Mouse (Mus musculus) liver, embryonic 15.5 days (tissue): ENCODE results near the gene Diaph3. TPM values are rescaled to one million over a fixed set of nuclear protein-coding genes. Genes with fewer than 3 reads are reported as not detected.

Experiments
- ATAC-seq: fragments of 200-750 bp; cut with Nextera tagmentation; 2 replicates; pipeline ENCODE4 v1.8.0; 2017; ENCODE audit warnings: moderate number of reproducible peaks, mild to moderate bottlenecking, moderate library complexity; ENCODE audit not compliant: insufficient read depth
- H3K27ac ChIP-seq: fragments of 300-500 bp; sonication (generic); replicated peaks from 2 replicates; pipeline ENCODE4 v1.5.1; 2015; ENCODE audit warnings: mild to moderate bottlenecking, inconsistent platforms
- H3K27me3 ChIP-seq: fragments of 300-500 bp; sonication (generic); 2 replicates; pipeline ENCODE4 v1.6.1; 2015; ENCODE audit warnings: mild to moderate bottlenecking, inconsistent platforms
- H3K36me3 ChIP-seq: fragments of 300-500 bp; sonication (generic); replicated peaks from 2 replicates; pipeline ENCODE4 v1.6.1; 2015; ENCODE audit warnings: moderate library complexity, mild to moderate bottlenecking, inconsistent platforms
- H3K4me1 ChIP-seq: fragments of 300-500 bp; sonication (generic); replicated peaks from 2 replicates; pipeline ENCODE4 v1.6.1; 2015; ENCODE audit warnings: inconsistent platforms
- H3K4me2 ChIP-seq: fragments of 300-500 bp; sonication (generic); 2 replicates; pipeline ENCODE4 v1.6.1; 2015; ENCODE audit warnings: moderate library complexity, mild to moderate bottlenecking, inconsistent platforms
- H3K4me3 ChIP-seq: fragments of 300-500 bp; sonication (generic); replicated peaks from 2 replicates; pipeline ENCODE4 v1.5.1; 2015; ENCODE audit warnings: mild to moderate bottlenecking, inconsistent platforms
- H3K9ac ChIP-seq: fragments of 300-500 bp; sonication (generic); 2 replicates; pipeline ENCODE4 v1.6.1; 2015; ENCODE audit warnings: moderate library complexity, mild to moderate bottlenecking, inconsistent platforms
- H3K9me3 ChIP-seq: fragments of 300-500 bp; sonication (generic); replicated peaks from 2 replicates; pipeline ENCODE4 v1.6.1; 2016; ENCODE audit warnings: inconsistent platforms
- WGBS: fragments of 180-500 bp; shearing (Covaris S2); methylation state at CpG from one replicate; pipeline ENCODE4 v1.1.7; 2015; ENCODE audit warnings: mixed read lengths; ENCODE audit not compliant: insufficient replicate concordance; 5-methylcytosine and 5-hydroxymethylcytosine counted together
- polyA plus RNA-seq: library from polyadenylated mRNA; unstranded; fragments of >200 nt; fragmentation: Nextera tagmentation; extraction: Ambion mirVana; gene quantifications from 2 replicates; pipeline ENCODE4 v1.2.1, GENCODE M21; 2015

The Diaph3 gene
- polyA plus RNA-seq, 1 experiment from 2014 or later: 16.4 TPM

GRCm38 (mm10) chr14:86936424-86936823 is 204.6 kb downstream of the Diaph3 start:
- H3K27ac ChIP-seq: no peak overlapping the region
- H3K9me3 ChIP-seq: no peaks in the 10 kb centered on the region
- no peaks in the 10 kb centered on the region for H3K36me3 ChIP-seq
- WGBS: 72% methylated on average over 3 of the region's 3 CpGs
- H3K4me1 ChIP-seq: no peaks in the 10 kb centered on the region
- no peak for ATAC-seq
- H3K9ac ChIP-seq: no peak overlapping the region
- no peak overlapping the region for H3K4me2 ChIP-seq
- H3K4me3 ChIP-seq: no peak overlapping the region
- no peaks in the 10 kb centered on the region for H3K27me3 ChIP-seq

GRCm38 (mm10) chr14:86930763-86931162 is 210.3 kb downstream of the Diaph3 start:
- WGBS: 84% methylated on average over 4 of the region's 4 CpGs
- ATAC-seq: no peak
- no peaks in the 10 kb centered on the region for H3K4me1 ChIP-seq

GRCm38 (mm10) chr14:86926827-86927226 is 214.2 kb downstream of the Diaph3 start:
- Histone ChIP-seq H3K4me3 (no peak overlapping the region), H3K27me3 (no peaks in the 10 kb centered on the region), H3K4me1 (no peaks in the 10 kb centered on the region), H3K9me3 (no peaks in the 10 kb centered on the region), H3K9ac (no peak overlapping the region), H3K36me3 (no peaks in the 10 kb centered on the region), H3K4me2 (no peak overlapping the region), H3K27ac (no peak overlapping the region)
- no peak for ATAC-seq
- WGBS: 91% methylated on average over 7 of the region's 7 CpGs

More at GRCm38 (mm10) chr14:86930763-86931162, 210.3 kb downstream of the Diaph3 start:
- no peak overlapping the region for H3K4me2 ChIP-seq
- H3K9me3 ChIP-seq: no peaks in the 10 kb centered on the region
- H3K4me3 ChIP-seq: no peak overlapping the region
- H3K9ac ChIP-seq: no peak overlapping the region
- no peak overlapping the region for H3K27ac ChIP-seq
- H3K36me3 ChIP-seq: no peaks in the 10 kb centered on the region
- no peaks in the 10 kb centered on the region for H3K27me3 ChIP-seq

GRCm38 (mm10) chr14:86898898-86899297 is 242.1 kb downstream of the Diaph3 start:
- Histone ChIP-seq H3K4me2 (no peak overlapping the region), H3K27ac (no peak overlapping the region), H3K27me3 (no peaks in the 10 kb centered on the region), H3K36me3 (peaks cover 21% of the 10 kb centered on the region), H3K9ac (no peak overlapping the region), H3K4me1 (no peaks in the 10 kb centered on the region), H3K4me3 (no peak overlapping the region), H3K9me3 (no peaks in the 10 kb centered on the region)
- no peak for ATAC-seq

- no peaks in the 10 kb centered on the region for H3K27me3 ChIP-seq
- no peak overlapping the region for H3K4me3 ChIP-seq
- peaks cover 15% of the 10 kb centered on the region; the same call in 1 of the 2 replicates for H3K36me3 ChIP-seq
- H3K27ac ChIP-seq: no peak overlapping the region
- WGBS: 68% methylated on average over 3 of the region's 3 CpGs
- no peaks in the 10 kb centered on the region for H3K9me3 ChIP-seq
- no peak for ATAC-seq
- H3K9ac ChIP-seq: no peak overlapping the region
- H3K4me2 ChIP-seq: no peak overlapping the region
- no peaks in the 10 kb centered on the region for H3K4me1 ChIP-seq
Measured at GRCm38 (mm10) chr14:86889070-86889804, 251.8 kb downstream of the Diaph3 start.

- Histone ChIP-seq H3K4me1 (no peaks in the 10 kb centered on the region), H3K9me3 (no peaks in the 10 kb centered on the region), H3K9ac (no peak overlapping the region), H3K27me3 (no peaks in the 10 kb centered on the region), H3K36me3 (0 out of 2 replicates have a peak, but pooled peaks cover 3% of the 10 kb centered on the region), H3K4me3 (no peak overlapping the region), H3K4me2 (no peak overlapping the region), H3K27ac (no peak overlapping the region)
- WGBS: 50% methylated on average over 5 of the region's 5 CpGs
- no peak; the same call in 1 of the 2 replicates for ATAC-seq
Measured at GRCm38 (mm10) chr14:86885417-86886098, 255.5 kb downstream of the Diaph3 start.

GRCm38 (mm10) chr14:86869536-86869935 is 271.5 kb downstream of the Diaph3 start:
- Histone ChIP-seq H3K4me2 (no peak overlapping the region), H3K4me1 (no peaks in the 10 kb centered on the region), H3K9ac (no peak overlapping the region), H3K36me3 (peaks cover 12% of the 10 kb centered on the region), H3K9me3 (no peaks in the 10 kb centered on the region), H3K4me3 (no peak overlapping the region), H3K27ac (no peak overlapping the region), H3K27me3 (no peaks in the 10 kb centered on the region)
- 87% methylated on average over 5 of the region's 5 CpGs for WGBS
- no peak for ATAC-seq

- H3K27ac ChIP-seq: no peak overlapping the region
- no peak overlapping the region for H3K4me2 ChIP-seq
- 83% methylated on average over 3 of the region's 3 CpGs for WGBS
- H3K9ac ChIP-seq: no peak overlapping the region
- H3K4me1 ChIP-seq: no peaks in the 10 kb centered on the region
- no peak overlapping the region for H3K4me3 ChIP-seq
- H3K9me3 ChIP-seq: no peaks in the 10 kb centered on the region
- H3K36me3 ChIP-seq: peaks cover 12% of the 10 kb centered on the region
- H3K27me3 ChIP-seq: no peaks in the 10 kb centered on the region
- no peak for ATAC-seq
Measured at GRCm38 (mm10) chr14:86867143-86867542, 273.9 kb downstream of the Diaph3 start.

- H3K36me3 ChIP-seq: peaks cover 18% of the 10 kb centered on the region
- ATAC-seq: no peak
- H3K9ac ChIP-seq: no peak overlapping the region
- H3K4me1 ChIP-seq: no peaks in the 10 kb centered on the region
- no peak overlapping the region for H3K4me3 ChIP-seq
- H3K27ac ChIP-seq: no peak overlapping the region
- no peaks in the 10 kb centered on the region for H3K27me3 ChIP-seq
- H3K4me2 ChIP-seq: no peak overlapping the region
- H3K9me3 ChIP-seq: no peaks in the 10 kb centered on the region
- 71% methylated on average over 3 of the region's 3 CpGs for WGBS
Measured at GRCm38 (mm10) chr14:86864053-86864452, 277.0 kb downstream of the Diaph3 start.

GRCm38 (mm10) chr14:86861277-86861946 is 279.6 kb downstream of the Diaph3 start:
- Histone ChIP-seq H3K27ac (no peak overlapping the region), H3K9ac (no peak overlapping the region), H3K36me3 (peaks cover 14% of the 10 kb centered on the region), H3K4me3 (no peak overlapping the region), H3K4me2 (no peak overlapping the region), H3K27me3 (no peaks in the 10 kb centered on the region), H3K9me3 (no peaks in the 10 kb centered on the region), H3K4me1 (no peaks in the 10 kb centered on the region)
- no peak for ATAC-seq
- 64% methylated on average over 11 of the region's 11 CpGs for WGBS

GRCm38 (mm10) chr14:86847154-86847810 is 293.8 kb downstream of the Diaph3 start:
- Histone ChIP-seq H3K9ac (no peak overlapping the region), H3K9me3 (no peaks in the 10 kb centered on the region), H3K4me1 (no peaks in the 10 kb centered on the region), H3K27me3 (no peaks in the 10 kb centered on the region), H3K36me3 (no peaks in the 10 kb centered on the region; the same call in 1 of the 2 replicates), H3K4me2 (no peak overlapping the region), H3K4me3 (no peak overlapping the region), H3K27ac (no peak overlapping the region)
- ATAC-seq: no peak
- WGBS: 18% methylated on average over 4 of the region's 4 CpGs
